Mouse (Mus musculus) cerebellum, adult 2 months (tissue): ENCODE data around the gene Igsf3. TPM values are rescaled to one million over a fixed set of nuclear protein-coding genes. Genes with fewer than 3 reads are reported as not detected.

Source experiments
- DNase-seq, 2 experiments: peaks; one replicate each; pipeline ENCODE4 v3.0.0; 2021
- H3K27ac ChIP-seq: fragments of 200-500 bp; 2 replicates; pipeline ENCODE4 v1.5.1; 2012; ENCODE audit warnings: low read length, control low read depth, inconsistent platforms; ENCODE audit not compliant: insufficient read depth
- H3K27me3 ChIP-seq: fragments of 200-500 bp; 2 replicates; pipeline ENCODE4 v1.6.1; 2012; ENCODE audit warnings: inconsistent platforms, mild to moderate bottlenecking, low read length, moderate library complexity; ENCODE audit not compliant: control insufficient read depth, insufficient read depth
- H3K4me1 ChIP-seq: fragments of 200-500 bp; 2 replicates; pipeline ENCODE4 v1.6.1; 2011; ENCODE audit warnings: low read length; ENCODE audit not compliant: control insufficient read depth, insufficient read depth
- H3K4me3 ChIP-seq: fragments of 200-500 bp; replicated peaks from 2 replicates; pipeline ENCODE3; 2011; ENCODE audit warnings: mild to moderate bottlenecking, low read depth, low read length, control low read depth; ENCODE audit not compliant: insufficient read depth
- CTCF ChIP-seq: fragments of 200-500 bp; IDR thresholded peaks from 2 replicates; pipeline ENCODE4 v1.5.1; 2011; ENCODE audit warnings: low read depth, mild to moderate bottlenecking, control low read depth, low read length, moderate library complexity, borderline replicate concordance; ENCODE audit not compliant: insufficient read depth
- POLR2A ChIP-seq: fragments of 200-500 bp; IDR thresholded peaks from 2 replicates; pipeline ENCODE4 v1.6.1; 2011; ENCODE audit warnings: low read length, control low read depth, borderline replicate concordance; ENCODE audit not compliant: insufficient read depth
- WGBS: fragments of 180-500 bp; shearing (Covaris S2); methylation state at CpG from one replicate; pipeline ENCODE4 v1.1.7; 2018; 5-methylcytosine and 5-hydroxymethylcytosine counted together
- polyA plus RNA-seq: library from polyadenylated mRNA; depleted of rRNA; stranded (reverse); fragments of >200 nt; gene quantifications from 2 replicates; pipeline ENCODE4 v1.2.3, GENCODE M21; 2012

Igsf3 gene
- polyA plus RNA-seq, 1 experiment, result 5.1 TPM

- Histone ChIP-seq H3K4me3 (no peak overlapping the region), H3K27me3 (no peaks in the 10 kb centered on the region), H3K4me1 (peaks cover 7% of the 10 kb centered on the region), H3K27ac (no peak overlapping the region)
- no peak for DNase-seq
- TF ChIP-seq CTCF, result no peak
- no peak for TF ChIP-seq POLR2A
- 79% methylated on average over 9 of the region's 9 CpGs for WGBS
Observed at GRCm38 (mm10) chr3:101390472-101390871, 13.6 kb downstream of the Igsf3 start.

DNA sequence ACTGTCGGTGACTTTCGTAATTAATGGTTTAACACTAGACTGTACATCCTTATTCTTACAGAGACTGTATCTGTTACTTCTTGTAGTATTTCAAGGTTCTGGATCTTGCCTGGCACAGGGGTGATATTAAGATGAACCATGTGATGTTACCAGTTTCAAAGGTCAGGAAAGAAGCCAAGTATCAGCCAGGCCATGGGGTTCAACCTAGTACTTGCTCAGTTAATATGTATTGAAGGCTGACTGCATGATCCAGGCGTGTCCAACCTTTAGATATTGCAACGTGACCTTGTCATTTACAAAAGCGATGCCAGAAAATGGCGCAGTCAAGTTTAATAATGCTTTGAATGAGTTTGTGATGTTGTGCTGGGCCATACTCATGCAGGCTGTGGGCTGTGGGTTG, 15.1 kb downstream of the Igsf3 start:
- H3K4me1 ChIP-seq, result peaks cover 7% of the 10 kb centered on the region
- TF ChIP-seq CTCF, result no peak
- no peak for TF ChIP-seq POLR2A
- no peaks in the 10 kb centered on the region for H3K27me3 ChIP-seq
- no peak overlapping the region for H3K4me3 ChIP-seq
- no peak overlapping the region for H3K27ac ChIP-seq
- 97% methylated on average over 6 of the region's 6 CpGs for WGBS
- DNase-seq, result no peak

DNA sequence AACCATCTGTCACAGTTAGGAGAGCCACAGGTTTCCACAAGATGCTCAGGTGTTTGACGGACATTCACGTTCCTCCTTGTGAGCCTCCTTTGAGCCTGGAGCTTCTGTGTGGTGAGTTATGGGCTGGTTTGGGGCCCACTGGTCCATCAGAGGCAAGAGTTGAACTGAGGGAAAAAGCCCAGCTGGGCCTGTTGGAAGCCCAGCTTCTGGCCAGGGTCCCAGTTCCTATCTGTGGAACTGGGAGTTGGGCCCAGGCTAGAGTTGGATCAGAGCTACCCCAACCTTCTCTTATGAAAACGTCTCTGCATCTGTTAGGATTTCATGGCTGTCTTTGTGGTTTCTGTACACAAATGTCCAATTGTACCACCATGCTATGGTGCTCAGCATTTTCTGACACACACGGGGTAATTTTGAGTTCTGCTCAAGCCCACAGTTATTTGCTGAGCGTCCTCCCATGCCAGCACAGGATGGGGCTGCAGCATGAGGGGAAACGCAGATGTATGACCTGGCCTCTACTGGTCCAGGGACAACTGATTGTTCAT, 16.3 kb downstream of the Igsf3 start:
- TF ChIP-seq POLR2A (no peak), CTCF (no peak)
- Histone ChIP-seq H3K4me3 (no peak overlapping the region), H3K27me3 (no peaks in the 10 kb centered on the region), H3K4me1 (peaks cover 12% of the 10 kb centered on the region), H3K27ac (no peak overlapping the region)
- WGBS, result 52% methylated on average over 6 of the region's 6 CpGs
- peak; percentile 40 to 50 for DNase-seq

DNA sequence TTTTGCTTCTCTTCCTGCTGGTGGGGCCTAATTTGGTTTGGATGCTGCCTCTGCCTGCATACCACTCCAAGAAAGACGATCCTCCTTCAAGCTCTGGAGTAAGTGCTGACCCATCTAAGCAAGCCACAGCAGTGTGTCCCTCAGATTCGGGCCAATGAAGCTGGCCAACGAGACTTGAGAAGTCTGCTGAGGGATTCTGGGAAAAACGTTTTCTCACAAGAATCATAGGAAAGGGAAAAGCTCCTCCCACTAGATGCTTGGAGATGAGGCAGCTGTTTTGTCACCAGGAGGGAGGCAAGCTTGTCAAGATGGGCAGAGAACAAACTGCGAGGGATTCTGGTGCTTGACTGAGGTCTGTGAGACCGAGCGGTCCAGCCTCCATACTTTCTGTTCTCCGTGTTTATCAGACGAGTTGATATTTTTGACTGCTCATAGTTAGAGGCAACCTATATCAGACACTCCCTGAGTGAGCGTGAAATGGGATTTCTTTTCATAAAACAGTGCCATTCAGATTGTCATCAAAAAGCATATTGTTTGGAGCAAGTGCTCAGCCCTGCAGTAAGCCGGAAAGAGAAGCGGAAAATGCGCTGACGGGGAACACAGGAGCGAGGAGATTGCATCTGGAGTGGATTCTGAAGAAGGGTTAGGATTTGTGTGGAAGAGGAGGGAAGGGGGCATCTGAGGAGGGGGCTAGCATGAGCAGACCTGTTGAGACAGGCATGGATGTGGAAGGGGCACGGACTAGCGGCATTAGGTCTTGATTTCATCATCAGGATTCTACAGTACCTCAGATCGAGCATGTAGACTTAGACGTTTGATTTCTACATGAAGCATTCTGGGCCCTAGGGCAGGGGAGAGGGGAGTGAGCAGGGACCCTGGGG, 17.0 kb downstream of the Igsf3 start:
- Histone ChIP-seq H3K4me3 (no peak overlapping the region), H3K27me3 (no peaks in the 10 kb centered on the region), H3K27ac (no peak overlapping the region), H3K4me1 (peaks cover 13% of the 10 kb centered on the region)
- TF ChIP-seq POLR2A, result no peak
- TF ChIP-seq CTCF, result no peak
- WGBS, result 74% methylated on average over 19 of the region's 19 CpGs
- no peak for DNase-seq

DNA sequence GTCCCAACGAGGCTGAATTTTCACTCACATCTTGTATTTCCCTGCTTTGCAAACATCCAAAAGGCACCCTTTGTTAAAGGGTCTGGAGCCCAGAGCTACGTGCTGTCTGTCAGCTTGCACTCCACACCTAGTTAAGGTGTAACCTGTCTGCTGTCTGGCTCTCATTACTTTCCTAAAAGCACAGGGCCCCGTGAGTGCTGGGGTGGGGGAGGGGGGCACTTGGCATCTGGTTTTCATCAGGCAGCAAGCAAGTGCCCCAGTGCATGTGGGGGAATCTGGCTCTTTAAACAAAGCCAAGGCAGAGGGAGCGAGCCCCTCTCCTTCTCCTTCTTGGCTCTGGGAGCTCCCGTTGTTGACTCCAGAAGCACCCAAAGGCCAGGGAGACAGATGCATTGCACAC, 18.5 kb downstream of the Igsf3 start:
- 83% methylated on average over 5 of the region's 5 CpGs for WGBS
- DNase-seq, result no peak
- Histone ChIP-seq H3K27ac (no peak overlapping the region), H3K4me3 (no peak overlapping the region), H3K27me3 (no peaks in the 10 kb centered on the region), H3K4me1 (peaks cover 13% of the 10 kb centered on the region)
- no peak for TF ChIP-seq CTCF
- no peak for TF ChIP-seq POLR2A

- peaks cover 13% of the 10 kb centered on the region for H3K4me1 ChIP-seq
- no peak for DNase-seq
- H3K4me3 ChIP-seq, result no peak overlapping the region
- H3K27ac ChIP-seq, result no peak overlapping the region
- 95% methylated on average over 3 of the region's 3 CpGs for WGBS
- no peaks in the 10 kb centered on the region for H3K27me3 ChIP-seq
- TF ChIP-seq POLR2A, result no peak
- TF ChIP-seq CTCF, result no peak
Observed at GRCm38 (mm10) chr3:101396061-101396460, 19.2 kb downstream of the Igsf3 start.

GRCm38 (mm10) chr3:101396726-101397263, 19.9 kb downstream of the Igsf3 start:
- WGBS, result 74% methylated on average over 13 of the region's 13 CpGs
- no peak for DNase-seq
- TF ChIP-seq CTCF (no peak), POLR2A (no peak)
- H3K4me3 ChIP-seq, result no peak overlapping the region
- peaks cover 13% of the 10 kb centered on the region for H3K4me1 ChIP-seq
- no peak overlapping the region for H3K27ac ChIP-seq
- no peaks in the 10 kb centered on the region for H3K27me3 ChIP-seq

DNA sequence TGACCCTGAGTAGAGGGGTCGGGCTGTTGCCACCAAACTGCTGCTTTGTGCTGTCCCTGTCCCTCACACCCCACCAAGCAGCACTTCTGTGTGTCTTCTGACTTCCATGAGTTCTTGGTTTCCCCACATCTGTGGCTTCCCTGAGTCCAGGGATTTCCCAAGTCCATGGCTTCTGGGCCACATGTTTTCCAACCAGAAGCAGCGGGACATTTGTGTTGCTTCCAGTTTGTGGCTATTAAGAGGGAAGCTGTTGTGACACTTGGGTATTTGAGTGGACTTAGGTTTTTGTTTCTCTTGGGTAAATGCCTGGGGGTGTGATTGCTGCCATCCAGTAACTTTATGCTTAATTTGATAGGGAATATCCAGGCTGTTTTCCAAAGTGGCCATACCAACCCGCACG, 20.5 kb downstream of the Igsf3 start:
- 95% methylated on average over 4 of the region's 4 CpGs for WGBS
- TF ChIP-seq POLR2A, result no peak
- TF ChIP-seq CTCF, result no peak

More for the DNA sequence above, 20.5 kb downstream of the Igsf3 start:
- Histone ChIP-seq H3K4me3 (no peak overlapping the region), H3K27ac (no peak overlapping the region), H3K4me1 (peaks cover 13% of the 10 kb centered on the region), H3K27me3 (no peaks in the 10 kb centered on the region)
- no peak for DNase-seq
